Mouse (Mus musculus): ENCODE data around the gene Samsn1.

DNA sequence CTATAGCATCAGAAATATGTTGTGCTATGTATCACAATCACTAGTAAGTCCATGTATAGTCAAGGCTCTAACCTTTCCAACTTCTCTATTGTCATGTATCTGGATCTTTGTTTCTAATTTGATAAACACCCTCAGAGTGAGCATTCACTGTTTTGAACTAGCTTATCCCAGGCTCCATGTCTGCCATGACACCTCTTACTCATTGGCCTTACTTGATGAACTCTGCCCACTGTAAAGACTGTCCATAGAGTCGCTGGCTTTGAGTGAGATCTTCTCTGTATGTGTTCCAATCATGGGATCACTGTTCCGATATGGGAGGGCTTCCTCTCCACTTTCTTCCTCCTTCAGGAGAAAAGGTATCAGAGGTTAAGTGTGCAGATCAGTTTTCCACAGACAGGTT is 143.2 kb downstream of the Samsn1 start:
- TF ChIP-seq POLR2A (IDR thresholded peaks at IDR 0.05; ENCODE audit: insufficient read depth, low read depth, low read length) (no peak), CTCF (IDR thresholded peaks at IDR 0.05) (no peak)
